Mouse (Mus musculus) cortical plate, adult 2 months (tissue): ENCODE measurements around the gene Zdhhc4.
A peak's percentile ranks its signal among the peaks of the same experiment; 100 is the strongest.

ENCODE experiments used
- CTCF ChIP-seq: fragments of 200-500 bp; IDR thresholded peaks from 2 replicates; pipeline ENCODE4 v1.5.1; 2011; ENCODE audit warnings: mild to moderate bottlenecking, control low read depth, low read length; ENCODE audit not compliant: insufficient read depth; ENCODE audit errors: extremely low read depth
- POLR2A ChIP-seq: fragments of 200-500 bp; IDR thresholded peaks from 2 replicates; pipeline ENCODE4 v1.6.1; 2011; ENCODE audit warnings: mild to moderate bottlenecking, low read length, control low read depth; ENCODE audit not compliant: insufficient read depth; ENCODE audit errors: extremely low read depth

- TF ChIP-seq POLR2A (no peak), CTCF (peak; percentile 32)
Observed at GRCm38 (mm10) chr5:143314730-143315513, 14.1 kb downstream of the Zdhhc4 start, which contains the start of gene E130309D02Rik.
